Mouse (Mus musculus): ENCODE measurements around the gene Ldhd.

The Ldhd gene

GRCm38 (mm10) chr8:111626933-111627332 lies 3.2 kb downstream of the Ldhd start:
- no peak for DNase-seq

GRCm38 (mm10) chr8:111626528-111626820 lies 3.7 kb downstream of the Ldhd start:
- DNase-seq = no peak

- DNase-seq = no peak
These were observed 4.3 kb downstream of the Ldhd start for GRCm38 (mm10) chr8:111625694-111626527.

- DNase-seq = no peak
These were observed 5.3 kb downstream of the Ldhd start for GRCm38 (mm10) chr8:111624853-111625221.

- peak; percentile 47 for DNase-seq
These were observed 5.9 kb downstream of the Ldhd start for GRCm38 (mm10) chr8:111624081-111624852.

GRCm38 (mm10) chr8:111622553-111622952 lies 7.6 kb downstream of the Ldhd start:
- DNase-seq = no peak

- DNase-seq = no peak
These were observed 8.1 kb downstream of the Ldhd start for GRCm38 (mm10) chr8:111622104-111622503.

- no peak for DNase-seq
These were observed 10.2 kb downstream of the Ldhd start for GRCm38 (mm10) chr8:111619936-111620335.

GRCm38 (mm10) chr8:111618273-111618672 lies 11.9 kb downstream of the Ldhd start:
- DNase-seq = no peak

- DNase-seq = no peak
These were observed 12.4 kb downstream of the Ldhd start for GRCm38 (mm10) chr8:111617812-111618211.

- DNase-seq = no peak
These were observed 15.1 kb downstream of the Ldhd start for GRCm38 (mm10) chr8:111614786-111615701.

GRCm38 (mm10) chr8:111613181-111613580 lies 17.0 kb downstream of the Ldhd start:
- no peak for DNase-seq

GRCm38 (mm10) chr8:111607414-111607813 lies 22.8 kb downstream of the Ldhd start:
- DNase-seq = no peak

- DNase-seq = no peak
These were observed 23.2 kb downstream of the Ldhd start for GRCm38 (mm10) chr8:111606961-111607360.

GRCm38 (mm10) chr8:111604986-111605385 lies 25.2 kb downstream of the Ldhd start:
- DNase-seq = no peak

- peak; percentile 15 for DNase-seq
These were observed 28.1 kb downstream of the Ldhd start for GRCm38 (mm10) chr8:111602050-111602449.

GRCm38 (mm10) chr8:111599707-111600444 lies 30.3 kb downstream of the Ldhd start:
- DNase-seq = no peak

- DNase-seq = no peak
These were observed 32.9 kb downstream of the Ldhd start for GRCm38 (mm10) chr8:111597310-111597709.

GRCm38 (mm10) chr8:111596485-111596821 lies 33.7 kb downstream of the Ldhd start:
- DNase-seq = no peak

GRCm38 (mm10) chr8:111595712-111596484 lies 34.3 kb downstream of the Ldhd start:
- no peak for DNase-seq

GRCm38 (mm10) chr8:111594951-111595350 lies 35.2 kb downstream of the Ldhd start:
- DNase-seq = no peak
